Mouse (Mus musculus): ENCODE results near the gene Cfap99. TPM values are rescaled to one million over a fixed set of nuclear protein-coding genes. Genes with fewer than 3 reads are reported as not detected.

The Cfap99 gene
- polyA plus RNA-seq, 1 experiment from 2014 or later: 0.10 TPM

GRCm38 (mm10) chr5:34266065-34266464 is 22.3 kb upstream of the Cfap99 start:
- Histone ChIP-seq H3K4me2 (no peak overlapping the region), H3K27me3 (replicated peaks) (no peaks in the 10 kb centered on the region), H3K9me3 (no peaks in the 10 kb centered on the region), H3K4me1 (no peaks in the 10 kb centered on the region), H3K36me3 (replicated peaks) (no peaks in the 10 kb centered on the region), H3K27ac (no peak overlapping the region), H3K4me3 (no peak overlapping the region), H3K9ac (no peak overlapping the region)
- WGBS: 74% methylated on average over 4 of the region's 4 CpGs
- no peak for ATAC-seq (replicated peaks)

GRCm38 (mm10) chr5:34269197-34269920 is 19.0 kb upstream of the Cfap99 start:
- Histone ChIP-seq H3K4me1 (no peaks in the 10 kb centered on the region), H3K9ac (no peak overlapping the region), H3K27me3 (replicated peaks) (no peaks in the 10 kb centered on the region), H3K36me3 (replicated peaks) (no peaks in the 10 kb centered on the region), H3K27ac (no peak overlapping the region), H3K9me3 (no peaks in the 10 kb centered on the region), H3K4me3 (no peak overlapping the region), H3K4me2 (no peak overlapping the region)
- 85% methylated on average over 16 of the region's 16 CpGs for WGBS
- no peak for ATAC-seq (replicated peaks)

GRCm38 (mm10) chr5:34269921-34270465 is 18.4 kb upstream of the Cfap99 start:
- WGBS: 77% methylated on average over 12 of the region's 12 CpGs
- H3K27ac ChIP-seq: no peak overlapping the region
- no peak for ATAC-seq (replicated peaks)

GRCm38 (mm10) chr5:34271743-34272142 is 16.7 kb upstream of the Cfap99 start:
- 18% methylated on average over 4 of the region's 4 CpGs for WGBS
- H3K9ac ChIP-seq: no peak overlapping the region
- no peaks in the 10 kb centered on the region for H3K9me3 ChIP-seq
- H3K4me1 ChIP-seq: no peaks in the 10 kb centered on the region
- ATAC-seq (replicated peaks): no peak
- H3K4me2 ChIP-seq: no peak overlapping the region
- no peaks in the 10 kb centered on the region for H3K27me3 ChIP-seq (replicated peaks)
- H3K36me3 ChIP-seq (replicated peaks): no peaks in the 10 kb centered on the region
- no peak overlapping the region for H3K27ac ChIP-seq
- no peak overlapping the region for H3K4me3 ChIP-seq

More at GRCm38 (mm10) chr5:34269921-34270465, 18.4 kb upstream of the Cfap99 start:
- H3K4me3 ChIP-seq: no peak overlapping the region
- H3K4me1 ChIP-seq: no peaks in the 10 kb centered on the region
- no peaks in the 10 kb centered on the region for H3K27me3 ChIP-seq (replicated peaks)
- no peaks in the 10 kb centered on the region for H3K36me3 ChIP-seq (replicated peaks)
- no peak overlapping the region for H3K4me2 ChIP-seq
- no peak overlapping the region for H3K9ac ChIP-seq
- H3K9me3 ChIP-seq: no peaks in the 10 kb centered on the region

- Histone ChIP-seq H3K27me3 (replicated peaks) (no peaks in the 10 kb centered on the region), H3K9ac (no peak overlapping the region), H3K36me3 (replicated peaks) (no peaks in the 10 kb centered on the region), H3K27ac (no peak overlapping the region), H3K4me3 (no peak overlapping the region), H3K4me1 (no peaks in the 10 kb centered on the region), H3K4me2 (no peak overlapping the region), H3K9me3 (no peaks in the 10 kb centered on the region)
- WGBS: 86% methylated on average over 5 of the region's 5 CpGs
- ATAC-seq (replicated peaks): no peak
These were observed 15.1 kb upstream of the Cfap99 start for GRCm38 (mm10) chr5:34273251-34273681.

GRCm38 (mm10) chr5:34274268-34274667 is 14.1 kb upstream of the Cfap99 start:
- WGBS: 75% methylated on average over 3 of the region's 3 CpGs
- H3K9ac ChIP-seq: no peak overlapping the region
- H3K4me1 ChIP-seq: no peaks in the 10 kb centered on the region
- no peak overlapping the region for H3K4me3 ChIP-seq
- H3K36me3 ChIP-seq (replicated peaks): no peaks in the 10 kb centered on the region
- H3K27me3 ChIP-seq (replicated peaks): no peaks in the 10 kb centered on the region
- H3K4me2 ChIP-seq: no peak overlapping the region
- H3K9me3 ChIP-seq: no peaks in the 10 kb centered on the region
- H3K27ac ChIP-seq: no peak overlapping the region
- ATAC-seq (replicated peaks): no peak

- no peak overlapping the region for H3K4me2 ChIP-seq
- H3K9ac ChIP-seq: no peak overlapping the region
- H3K36me3 ChIP-seq (replicated peaks): no peaks in the 10 kb centered on the region
- H3K27ac ChIP-seq: no peak overlapping the region
- ATAC-seq (replicated peaks): no peak
- WGBS: 87% methylated on average over 10 of the region's 10 CpGs
- H3K4me1 ChIP-seq: no peaks in the 10 kb centered on the region
- H3K4me3 ChIP-seq: no peak overlapping the region
- no peaks in the 10 kb centered on the region for H3K27me3 ChIP-seq (replicated peaks)
- no peaks in the 10 kb centered on the region for H3K9me3 ChIP-seq
These were observed 13.6 kb upstream of the Cfap99 start for GRCm38 (mm10) chr5:34274676-34275293.

GRCm38 (mm10) chr5:34276191-34276590 is 12.2 kb upstream of the Cfap99 start:
- Histone ChIP-seq H3K4me3 (no peak overlapping the region), H3K27me3 (replicated peaks) (no peaks in the 10 kb centered on the region), H3K9me3 (no peaks in the 10 kb centered on the region), H3K4me1 (no peaks in the 10 kb centered on the region), H3K4me2 (no peak overlapping the region), H3K36me3 (replicated peaks) (no peaks in the 10 kb centered on the region), H3K27ac (no peak overlapping the region), H3K9ac (no peak overlapping the region)
- 86% methylated on average over 7 of the region's 7 CpGs for WGBS
- no peak for ATAC-seq (replicated peaks)

- Histone ChIP-seq H3K4me3 (no peak overlapping the region), H3K4me1 (no peaks in the 10 kb centered on the region), H3K9ac (no peak overlapping the region), H3K27ac (no peak overlapping the region), H3K4me2 (no peak overlapping the region), H3K9me3 (no peaks in the 10 kb centered on the region), H3K27me3 (replicated peaks) (no peaks in the 10 kb centered on the region), H3K36me3 (replicated peaks) (no peaks in the 10 kb centered on the region)
- no peak for ATAC-seq (replicated peaks)
- 89% methylated on average over 6 of the region's 6 CpGs for WGBS
These were observed 11.7 kb upstream of the Cfap99 start for GRCm38 (mm10) chr5:34276746-34277145.

GRCm38 (mm10) chr5:34278058-34278457 is 10.3 kb upstream of the Cfap99 start:
- Histone ChIP-seq H3K27ac (no peak overlapping the region), H3K9me3 (no peaks in the 10 kb centered on the region), H3K4me2 (no peak overlapping the region), H3K36me3 (replicated peaks) (no peaks in the 10 kb centered on the region), H3K4me1 (no peaks in the 10 kb centered on the region), H3K9ac (no peak overlapping the region), H3K4me3 (no peak overlapping the region), H3K27me3 (replicated peaks) (no peaks in the 10 kb centered on the region)
- WGBS: 83% methylated on average over 4 of the region's 4 CpGs
- ATAC-seq (replicated peaks): no peak

GRCm38 (mm10) chr5:34279214-34279613 is 9.2 kb upstream of the Cfap99 start:
- Histone ChIP-seq H3K4me2 (no peak overlapping the region), H3K4me3 (no peak overlapping the region), H3K27ac (no peak overlapping the region), H3K9ac (no peak overlapping the region), H3K36me3 (replicated peaks) (no peaks in the 10 kb centered on the region), H3K4me1 (no peaks in the 10 kb centered on the region), H3K9me3 (no peaks in the 10 kb centered on the region), H3K27me3 (replicated peaks) (peaks cover 4% of the 10 kb centered on the region; the same call in 1 of the 2 replicates)
- 89% methylated on average over 9 of the region's 9 CpGs for WGBS
- no peak for ATAC-seq (replicated peaks)

- Histone ChIP-seq H3K9ac (no peak overlapping the region), H3K4me2 (no peak overlapping the region), H3K36me3 (replicated peaks) (no peaks in the 10 kb centered on the region), H3K9me3 (no peaks in the 10 kb centered on the region), H3K27me3 (replicated peaks) (peaks cover 12% of the 10 kb centered on the region), H3K4me1 (no peaks in the 10 kb centered on the region), H3K27ac (no peak overlapping the region), H3K4me3 (no peak overlapping the region)
- WGBS: 89% methylated on average over 7 of the region's 7 CpGs
- no peak for ATAC-seq (replicated peaks)
These were observed 7.4 kb upstream of the Cfap99 start for GRCm38 (mm10) chr5:34280976-34281375.

- H3K9me3 ChIP-seq: no peaks in the 10 kb centered on the region
- H3K27ac ChIP-seq: no peak overlapping the region
- peaks cover 14% of the 10 kb centered on the region for H3K4me1 ChIP-seq
- WGBS: 92% methylated on average over 5 of the region's 5 CpGs
- H3K4me3 ChIP-seq: no peak overlapping the region
- no peak overlapping the region for H3K9ac ChIP-seq
- H3K36me3 ChIP-seq (replicated peaks): no peaks in the 10 kb centered on the region
- H3K27me3 ChIP-seq (replicated peaks): peaks cover 19% of the 10 kb centered on the region
- ATAC-seq (replicated peaks): no peak
- no peak overlapping the region for H3K4me2 ChIP-seq
These were observed 5.0 kb upstream of the Cfap99 start for GRCm38 (mm10) chr5:34283355-34283754.

All from midbrain, embryonic 15.5 days (tissue).